Mouse (Mus musculus) embryonic fibroblast, embryonic 13.5 days (primary cell): ENCODE results near the gene Gse1.

ENCODE experiments used
- CTCF ChIP-seq: IDR thresholded peaks from 2 replicates; pipeline ENCODE4 v1.5.1; 2011; ENCODE audit warnings: mild to moderate bottlenecking, control low read depth, low read length, moderate library complexity, borderline replicate concordance; ENCODE audit not compliant: insufficient read depth
- POLR2A ChIP-seq: IDR thresholded peaks from 2 replicates; pipeline ENCODE4 v1.6.1; 2011; ENCODE audit warnings: low read depth, mild to moderate bottlenecking, control low read depth, low read length, moderate library complexity

GRCm38 (mm10) chr8:120569123-120569522 is 340.9 kb downstream of the Gse1 start:
- TF ChIP-seq CTCF (no peak), POLR2A (no peak)
